Mouse (Mus musculus) ovary, postnatal 36 days (tissue): ENCODE results near the gene Etv6.
A peak's percentile ranks its signal among the peaks of the same experiment; 100 is the strongest.

ENCODE experiments used
- DNase-seq: peaks from one replicate; pipeline ENCODE4 v3.0.0; 2022; ENCODE audit warnings: low spot score, mixed read lengths

The Etv6 gene

DNA sequence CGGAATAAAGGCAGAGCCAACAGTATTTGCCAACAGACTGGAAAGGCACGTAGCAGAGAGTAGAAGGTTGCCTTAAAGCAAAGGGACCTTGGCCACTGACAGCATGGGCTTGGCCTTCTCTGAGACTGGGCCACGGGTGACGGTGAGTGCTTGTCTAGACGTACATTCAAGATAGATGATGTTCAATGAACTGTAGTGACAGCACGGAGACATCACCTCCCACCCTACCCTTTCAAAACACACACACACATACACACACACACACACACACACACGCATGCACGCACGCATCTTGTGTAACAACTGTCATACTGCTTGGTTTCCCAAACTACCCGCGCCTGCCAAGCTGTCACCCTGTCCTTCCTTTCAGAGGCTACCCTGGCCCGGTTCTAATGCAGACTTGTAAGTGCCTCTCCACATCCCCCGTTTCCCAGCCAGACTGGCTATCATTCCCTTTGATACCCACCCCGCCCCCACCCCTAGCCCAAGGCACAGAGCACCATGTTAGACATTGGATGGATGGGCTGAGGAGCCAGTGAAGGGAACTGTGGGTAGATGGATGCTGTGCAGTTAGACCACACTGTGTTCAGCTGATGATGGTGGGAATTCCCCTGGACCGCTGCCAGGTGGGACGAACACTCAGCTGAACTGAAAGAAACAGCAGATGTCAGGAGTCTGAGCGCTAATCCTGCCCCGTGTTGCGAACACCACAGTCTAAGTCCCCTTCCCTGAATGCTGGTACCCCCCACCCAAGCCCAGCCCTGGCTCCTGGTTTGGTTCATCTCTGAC, 172.1 kb downstream of the Etv6 start:
- DNase-seq = peak; percentile 46

- no peak for DNase-seq
These were observed 172.9 kb downstream of the Etv6 start for GRCm38 (mm10) chr6:134208180-134208952.

GRCm38 (mm10) chr6:134210675-134211457, 175.4 kb downstream of the Etv6 start:
- DNase-seq = no peak

GRCm38 (mm10) chr6:134211458-134211776, 175.9 kb downstream of the Etv6 start:
- no peak for DNase-seq

DNA sequence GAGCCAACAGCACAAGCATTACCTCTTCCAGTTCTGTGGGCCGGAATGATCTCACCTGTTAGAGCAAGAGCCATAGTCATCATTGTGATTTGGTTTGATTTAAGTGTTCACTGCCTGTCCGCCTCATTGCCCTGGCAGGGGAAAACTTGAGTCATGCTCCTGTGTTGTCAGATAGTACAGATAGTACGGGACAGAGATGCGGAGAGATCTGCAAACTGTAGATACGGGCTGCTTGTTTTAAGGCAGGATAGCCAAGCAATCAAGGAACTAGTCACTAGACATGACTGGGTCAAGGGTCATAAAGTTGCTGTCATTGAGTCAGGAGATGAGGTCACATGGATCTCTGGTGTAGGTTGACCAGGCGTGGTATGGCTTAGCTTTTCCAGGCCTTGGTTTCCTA, 182.2 kb downstream of the Etv6 start:
- no peak for DNase-seq

DNA sequence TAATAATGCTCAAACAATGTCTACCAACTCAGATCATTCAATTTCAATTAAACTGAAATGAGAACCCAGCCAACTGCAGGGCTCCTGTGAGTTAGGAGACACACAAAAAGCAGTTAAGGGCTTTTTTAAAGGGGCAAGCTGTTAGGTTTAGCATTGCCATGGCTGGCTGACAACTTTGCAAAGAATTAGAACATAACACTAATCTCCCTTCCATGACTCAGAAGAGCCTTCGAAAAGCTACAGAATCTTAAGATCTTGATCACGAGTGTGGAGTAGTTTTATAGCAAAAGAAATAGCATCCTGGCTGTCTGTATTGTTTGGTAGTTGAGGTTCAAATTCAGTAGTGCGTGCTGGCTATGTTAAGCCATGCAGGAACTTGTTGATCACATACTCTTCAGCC, 182.9 kb downstream of the Etv6 start:
- no peak for DNase-seq

- peak; percentile 34 for DNase-seq
These were observed 183.9 kb downstream of the Etv6 start for GRCm38 (mm10) chr6:134219358-134219757.

- peak; percentile 60 for DNase-seq
These were observed 184.8 kb downstream of the Etv6 start for GRCm38 (mm10) chr6:134220209-134220777.

GRCm38 (mm10) chr6:134222248-134222929, 186.9 kb downstream of the Etv6 start:
- no peak for DNase-seq

DNA sequence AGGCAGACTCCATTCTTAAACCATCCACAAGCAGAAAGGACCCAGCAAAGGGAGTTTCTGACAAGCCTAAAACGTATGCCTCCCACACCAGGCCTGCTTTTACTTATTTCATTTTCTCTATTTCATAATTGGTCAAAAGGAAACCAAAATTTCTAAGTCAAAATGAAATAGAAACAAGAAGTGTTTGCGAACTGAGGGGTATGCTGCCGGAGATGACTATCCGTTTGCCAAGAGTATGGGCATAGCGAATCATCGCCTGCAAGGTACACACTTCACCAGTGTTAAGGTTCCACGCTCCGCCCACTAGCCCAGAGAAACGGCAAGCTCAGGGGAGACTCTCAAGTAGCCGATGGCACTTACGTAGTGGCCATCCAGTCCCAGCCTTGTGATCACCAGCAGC, 190.1 kb downstream of the Etv6 start:
- no peak for DNase-seq

- DNase-seq = no peak
These were observed 191.1 kb downstream of the Etv6 start for GRCm38 (mm10) chr6:134226349-134227169.

- no peak for DNase-seq
These were observed 200.8 kb downstream of the Etv6 start for GRCm38 (mm10) chr6:134236311-134236710.

GRCm38 (mm10) chr6:134238455-134238854, 203.0 kb downstream of the Etv6 start:
- DNase-seq = no peak

DNA sequence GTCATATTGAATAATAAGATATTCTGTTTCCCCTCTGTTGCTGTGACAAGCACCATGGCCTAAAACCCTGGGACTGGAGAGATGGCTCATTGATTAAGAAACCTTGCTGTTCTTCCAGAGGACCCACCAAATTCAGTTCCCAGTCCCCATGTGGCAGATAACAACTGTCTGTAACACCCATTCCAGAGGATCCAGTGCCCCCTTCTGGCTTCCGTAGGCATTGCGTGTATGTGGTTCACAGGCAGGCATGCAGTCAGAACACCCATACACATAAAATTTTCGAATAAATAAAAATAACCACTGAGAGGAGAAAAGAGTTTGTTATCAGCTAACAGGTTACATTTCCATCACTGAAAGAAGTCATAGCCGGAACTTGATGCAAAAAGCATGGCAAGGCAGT, 205.5 kb downstream of the Etv6 start:
- DNase-seq = no peak

DNA sequence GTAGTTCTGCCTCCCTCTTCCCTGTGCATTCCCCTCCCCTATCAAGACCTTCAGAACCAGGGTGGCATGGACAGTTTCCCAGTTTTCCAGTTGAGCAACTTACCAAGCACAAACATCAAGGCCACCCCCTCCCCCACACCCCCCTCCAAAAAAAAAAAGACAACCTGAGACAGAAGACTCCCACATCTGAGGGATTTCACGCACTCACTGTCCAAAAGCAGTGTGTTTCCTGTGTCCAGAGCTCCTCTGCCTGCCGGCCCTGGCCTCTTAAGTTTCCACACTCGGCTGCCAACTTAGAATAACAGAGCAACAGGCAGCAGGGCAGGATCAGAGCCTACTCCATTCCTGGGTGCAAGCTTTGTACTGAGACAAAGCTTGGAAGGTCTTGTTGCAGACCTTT, 207.6 kb downstream of the Etv6 start:
- peak; percentile 21 for DNase-seq

- DNase-seq = no peak
These were observed 208.0 kb downstream of the Etv6 start for GRCm38 (mm10) chr6:134243546-134243945.

- DNase-seq = no peak
These were observed 208.6 kb downstream of the Etv6 start for GRCm38 (mm10) chr6:134244071-134244470.

GRCm38 (mm10) chr6:134246109-134246508, 210.6 kb downstream of the Etv6 start:
- no peak for DNase-seq

GRCm38 (mm10) chr6:134247324-134247723, 211.8 kb downstream of the Etv6 start:
- no peak for DNase-seq

DNA sequence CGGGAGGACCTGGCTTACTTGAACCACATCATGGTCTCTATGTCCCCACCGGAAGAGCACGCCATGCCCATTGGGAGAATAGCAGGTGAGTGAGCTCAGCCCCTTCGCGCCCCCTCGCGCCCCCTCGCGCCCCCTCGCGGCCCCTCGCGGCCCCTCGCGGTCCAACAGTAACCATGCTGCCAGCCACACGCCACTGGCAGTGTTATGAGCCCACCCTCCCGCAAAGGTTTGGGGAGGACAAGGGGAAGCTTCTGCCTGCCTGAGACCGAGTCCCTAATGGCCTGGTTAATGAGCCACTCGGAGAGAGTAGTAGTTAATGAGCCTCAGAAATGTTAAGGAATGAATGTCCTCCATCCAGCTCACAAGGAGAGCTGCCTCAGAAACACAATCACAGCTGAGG, 213.2 kb downstream of the Etv6 start:
- DNase-seq = no peak

DNA sequence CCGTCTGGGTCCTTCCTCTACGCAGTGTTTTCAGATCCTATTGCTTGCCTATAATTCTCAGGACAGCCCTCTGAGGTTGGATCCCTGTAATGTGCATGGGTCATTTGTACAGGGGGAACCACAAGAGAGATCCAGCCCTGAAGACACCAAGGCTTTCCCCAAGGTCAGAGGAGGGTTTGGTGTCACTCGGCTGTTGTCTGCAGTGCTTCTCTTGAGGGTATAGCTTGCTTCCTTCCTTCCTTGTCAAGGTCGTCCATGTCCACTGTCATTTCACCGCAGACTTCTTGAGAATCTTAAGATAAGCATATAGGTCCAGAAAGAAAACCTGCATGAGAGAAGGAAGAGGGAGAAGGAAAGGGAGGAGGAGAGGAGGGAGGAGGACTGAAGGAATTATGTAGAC, 215.3 kb downstream of the Etv6 start:
- DNase-seq = no peak
